23 mouse cellular contexts compared by ENCODE assay signal in genomic region chr10:90615196-90615595, GRCm38 (mm10).
DNase-seq lines count a peak whose midpoint lies in the region; ATAC-seq lines count a peak whose summit lies in the region.
"Had no signal": no experiment of that assay in that cellular context is flagged by ENCODE, and none has a peak within 500 bp of the region (broad histone marks: within the 10 kb centered on the region; RNA-seq: fewer than 3 reads in every experiment).

No protein-coding gene starts in this region.

- H3K9me3 ChIP-seq in hindbrain, embryonic 16.5 days (ENCODE audit: control insufficient read depth, low read length) = no peaks in the 10 kb centered on the region
- no peaks in the 10 kb centered on the region for H3K9me3 ChIP-seq in hindbrain, embryonic 10.5 days
- no peaks in the 10 kb centered on the region for H3K9me3 ChIP-seq in midbrain, embryonic 16.5 days (replicated peaks; ENCODE audit: control insufficient read depth, low read length, poor library complexity, severe bottlenecking)
- H3K9me3 ChIP-seq in midbrain, embryonic 10.5 days (replicated peaks) = no peaks in the 10 kb centered on the region
- H3K9me3 ChIP-seq: embryonic facial prominence, embryonic 12.5 days; heart, embryonic 15.5 days; neural tube, embryonic 13.5 days; stomach, embryonic 15.5 days had no signal

- 34% methylated on average over 2 of the region's 2 CpGs for WGBS in hindbrain, embryonic 16.5 days
- WGBS in hindbrain, embryonic 10.5 days = 52% methylated on average over 2 of the region's 2 CpGs
- 39% methylated on average over 2 of the region's 2 CpGs for WGBS in midbrain, embryonic 16.5 days
- 66% methylated on average over 2 of the region's 2 CpGs for WGBS in midbrain, embryonic 10.5 days

- H3K4me3 ChIP-seq in hindbrain, embryonic 16.5 days (ENCODE audit: low read length) = no peak overlapping the region
- no peak overlapping the region for H3K4me3 ChIP-seq in hindbrain, embryonic 10.5 days
- no peak overlapping the region for H3K4me3 ChIP-seq in midbrain, embryonic 16.5 days (ENCODE audit: low read depth, low read length)
- H3K4me3 ChIP-seq in midbrain, embryonic 10.5 days = no peak overlapping the region
- H3K4me3 ChIP-seq: embryonic facial prominence, embryonic 12.5 days; gastrocnemius, adult 2 months; heart, embryonic 15.5 days; myocyte; neural tube, embryonic 13.5 days; stomach, embryonic 15.5 days had no signal

- H3K27me3 ChIP-seq in hindbrain, embryonic 16.5 days (replicated peaks; ENCODE audit: control insufficient read depth, insufficient read depth, low read length) = no peaks in the 10 kb centered on the region
- no peaks in the 10 kb centered on the region for H3K27me3 ChIP-seq in hindbrain, embryonic 10.5 days (ENCODE audit: insufficient read depth, poor library complexity, severe bottlenecking)
- H3K27me3 ChIP-seq in midbrain, embryonic 16.5 days (ENCODE audit: control insufficient read depth, insufficient read depth, low read depth, low read length) = no peaks in the 10 kb centered on the region
- H3K27me3 ChIP-seq in midbrain, embryonic 10.5 days (ENCODE audit: low read depth, poor library complexity, severe bottlenecking) = no peaks in the 10 kb centered on the region
- H3K27me3 ChIP-seq: embryonic facial prominence, embryonic 12.5 days; heart, embryonic 15.5 days; neural tube, embryonic 13.5 days; stomach, embryonic 15.5 days had no signal

- H3K4me2 ChIP-seq in hindbrain, embryonic 16.5 days (ENCODE audit: low read length) = no peak overlapping the region
- H3K4me2 ChIP-seq in midbrain, embryonic 16.5 days (ENCODE audit: low read length) = no peak overlapping the region
- H3K4me2 ChIP-seq: embryonic facial prominence, embryonic 12.5 days; heart, embryonic 15.5 days; neural tube, embryonic 13.5 days; stomach, embryonic 15.5 days had no signal

- peak; percentile 16 for DNase-seq in embryo, embryonic 11 days
- no peak for DNase-seq in embryo, embryonic 10 days (ENCODE audit: low spot score)
- no peak for DNase-seq in hindbrain, embryonic 10.5 days (ENCODE audit: low spot score)
- no peak for DNase-seq in midbrain, embryonic 10.5 days (ENCODE audit: low spot score)
- no peak for DNase-seq in kidney, adult 9 months
- DNase-seq: adrenal gland, postnatal 10 days; cerebellum, adult 9-11 months; gastrocnemius, adult 2 months; heart, postnatal 36 days; kidney, adult 11 months; layer of hippocampus, postnatal 36 days; lung, postnatal 4 days; right cerebral cortex, adult 18-20 months; right cerebral cortex, postnatal 4 days; thymus, postnatal 36 days had no signal

- H3K4me1 ChIP-seq in hindbrain, embryonic 16.5 days (ENCODE audit: control insufficient read depth, insufficient read depth, low read depth, low read length) = peaks cover 5% of the 10 kb centered on the region
- H3K4me1 ChIP-seq in hindbrain, embryonic 10.5 days (replicated peaks) = peaks cover 7% of the 10 kb centered on the region
- H3K4me1 ChIP-seq in midbrain, embryonic 16.5 days (ENCODE audit: control insufficient read depth, insufficient read depth, low read length) = peaks cover 9% of the 10 kb centered on the region
- peaks cover 9% of the 10 kb centered on the region; the same call in 1 of the 2 replicates for H3K4me1 ChIP-seq in midbrain, embryonic 10.5 days
- H3K4me1 ChIP-seq: embryonic facial prominence, embryonic 12.5 days; heart, embryonic 15.5 days; stomach, embryonic 15.5 days had no signal

- H3K9ac ChIP-seq in hindbrain, embryonic 16.5 days (ENCODE audit: low read depth, low read length) = no peak overlapping the region
- H3K9ac ChIP-seq in midbrain, embryonic 16.5 days (ENCODE audit: low read depth, low read length) = no peak overlapping the region
- H3K9ac ChIP-seq: embryonic facial prominence, embryonic 12.5 days; heart, embryonic 15.5 days; neural tube, embryonic 13.5 days; stomach, embryonic 15.5 days had no signal

- no peaks in the 10 kb centered on the region for H3K36me3 ChIP-seq in hindbrain, embryonic 16.5 days (ENCODE audit: control insufficient read depth, insufficient read depth, low read length)
- no peaks in the 10 kb centered on the region for H3K36me3 ChIP-seq in hindbrain, embryonic 10.5 days
- no peaks in the 10 kb centered on the region for H3K36me3 ChIP-seq in midbrain, embryonic 16.5 days (ENCODE audit: control insufficient read depth, insufficient read depth, low read length)
- no peaks in the 10 kb centered on the region for H3K36me3 ChIP-seq in midbrain, embryonic 10.5 days
- H3K36me3 ChIP-seq: embryonic facial prominence, embryonic 12.5 days; heart, embryonic 15.5 days; neural tube, embryonic 13.5 days; stomach, embryonic 15.5 days had no signal

- H3K27ac ChIP-seq in hindbrain, embryonic 16.5 days (ENCODE audit: low read depth, low read length) = no peak overlapping the region
- H3K27ac ChIP-seq in hindbrain, embryonic 10.5 days = no peak overlapping the region
- peak overlapping the region; percentile 38; the same call in 1 of the 2 replicates for H3K27ac ChIP-seq in midbrain, embryonic 16.5 days (ENCODE audit: low read length)
- H3K27ac ChIP-seq in midbrain, embryonic 10.5 days (replicated peaks) = no peak overlapping the region
- H3K27ac ChIP-seq: embryonic facial prominence, embryonic 12.5 days; gastrocnemius, adult 2 months; heart, embryonic 15.5 days; kidney, postnatal 0 days; neural tube, embryonic 13.5 days; stomach, embryonic 15.5 days had no signal

- ATAC-seq in hindbrain, embryonic 16.5 days = peak; percentile 56; the same call in 1 of the 2 replicates
- ATAC-seq in midbrain, embryonic 16.5 days = no peak
